Mouse (Mus musculus) brain, embryonic 18.5 days (tissue): ENCODE data around the gene Pomp.

Source experiments
- DNase-seq: peaks from one replicate; pipeline ENCODE4 v3.0.0-alpha.2; 2012; ENCODE audit warnings: low read depth, low spot score

Pomp gene

GRCm38 (mm10) chr5:147860449-147861261 is at the start of gene Pomp:
TSS of gene Pomp (plus strand) at chr5:147860461.
- DNase-seq, result peak; percentile 69

GRCm38 (mm10) chr5:147812255-147813040 is 47.8 kb upstream of the Pomp start:
- DNase-seq, result no peak

- DNase-seq, result no peak
These were observed 45.3 kb upstream of the Pomp start for GRCm38 (mm10) chr5:147814971-147815370.

- no peak for DNase-seq
These were observed 44.7 kb upstream of the Pomp start for GRCm38 (mm10) chr5:147815592-147815991.

GRCm38 (mm10) chr5:147816465-147816864 is 43.8 kb upstream of the Pomp start:
- DNase-seq, result no peak

DNA sequence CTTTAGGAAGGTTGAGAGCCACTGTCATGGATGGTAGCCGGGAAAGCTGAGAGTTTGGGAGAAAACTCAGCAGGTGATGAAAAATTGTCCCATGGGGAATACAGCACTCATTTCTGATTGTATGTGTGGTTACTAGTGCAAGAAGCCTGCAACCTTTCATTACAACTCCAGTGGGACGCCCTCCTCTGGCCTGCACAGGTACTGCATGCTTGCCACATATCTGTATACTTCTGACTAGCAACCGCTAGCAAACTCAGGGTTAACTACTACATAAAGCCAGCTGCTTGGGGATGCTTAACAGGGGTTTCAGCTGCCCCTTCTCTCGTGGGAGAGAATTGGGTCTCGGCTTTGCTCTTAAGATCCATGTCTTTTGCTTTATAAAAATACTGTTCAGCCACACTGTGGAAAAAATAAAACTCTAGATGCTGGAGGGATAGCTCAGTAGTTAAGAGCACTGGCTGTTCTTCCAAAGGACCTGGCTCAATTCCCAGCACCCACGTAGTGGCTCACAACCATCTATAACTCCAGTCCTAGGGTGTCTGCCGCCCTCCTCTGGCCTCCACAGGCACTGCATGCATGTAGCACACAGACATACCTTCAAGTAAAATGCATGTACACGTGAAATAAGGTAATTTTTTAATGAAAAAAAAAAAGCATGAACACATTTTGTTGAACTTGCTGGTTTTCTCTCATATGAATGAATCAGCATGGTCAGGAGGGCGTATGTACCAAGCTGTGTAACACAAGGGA is 42.3 kb upstream of the Pomp start:
- DNase-seq, result no peak

- DNase-seq, result no peak
These were observed 41.4 kb upstream of the Pomp start for GRCm38 (mm10) chr5:147818866-147819265.

GRCm38 (mm10) chr5:147819895-147820294 is 40.4 kb upstream of the Pomp start:
- no peak for DNase-seq

GRCm38 (mm10) chr5:147824021-147824605 is 36.1 kb upstream of the Pomp start:
- DNase-seq, result no peak

DNA sequence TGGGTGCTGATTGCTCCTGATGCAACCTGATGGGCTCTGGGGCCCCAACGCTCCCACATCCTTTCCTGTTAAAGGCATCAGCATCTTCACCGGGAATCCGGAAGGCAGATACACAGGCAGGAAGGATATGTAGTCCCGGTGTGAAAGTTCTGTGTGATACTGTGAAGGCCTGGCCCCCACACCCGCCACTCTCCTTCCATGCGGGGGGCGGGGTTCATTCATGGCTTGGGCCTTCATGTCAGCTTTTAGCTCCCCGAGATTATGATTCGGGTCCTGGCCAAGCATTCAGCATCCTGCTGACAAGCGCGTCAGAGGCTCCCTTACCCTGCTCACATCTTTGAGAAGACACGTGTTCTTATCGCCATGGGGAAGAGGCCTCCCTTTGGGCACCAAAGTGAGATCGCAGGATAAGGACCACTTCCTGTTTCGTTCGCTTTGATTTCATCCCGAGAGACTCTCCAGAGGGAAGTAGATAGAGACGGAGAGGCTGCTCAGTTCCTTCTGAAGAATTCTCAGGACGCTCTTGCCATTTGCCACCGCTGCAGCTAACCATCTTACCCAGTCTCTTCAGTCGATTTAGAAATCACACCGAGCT is 34.8 kb upstream of the Pomp start:
- no peak for DNase-seq

DNA sequence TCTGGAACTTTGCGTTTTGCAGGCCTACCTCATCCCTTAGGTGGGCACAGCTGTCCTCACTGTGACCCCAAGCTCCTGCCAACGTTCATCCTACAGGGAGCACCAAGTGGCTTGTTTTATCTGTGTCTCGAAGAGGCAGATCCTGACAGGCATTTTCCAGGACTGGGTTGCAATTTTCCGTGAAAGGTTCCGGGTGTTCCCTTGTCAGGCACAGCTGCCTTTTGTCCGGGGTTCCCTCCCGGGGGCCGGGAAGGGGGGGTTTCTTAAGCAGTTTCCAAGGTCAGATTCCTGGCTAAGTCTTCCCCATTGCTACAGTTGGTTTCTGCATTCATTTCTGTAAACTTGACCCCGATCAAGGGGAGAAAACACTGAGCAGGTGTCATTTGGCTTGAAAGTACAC is 34.2 kb upstream of the Pomp start:
- no peak for DNase-seq

- no peak for DNase-seq
These were observed 33.7 kb upstream of the Pomp start for GRCm38 (mm10) chr5:147826546-147826945.

DNA sequence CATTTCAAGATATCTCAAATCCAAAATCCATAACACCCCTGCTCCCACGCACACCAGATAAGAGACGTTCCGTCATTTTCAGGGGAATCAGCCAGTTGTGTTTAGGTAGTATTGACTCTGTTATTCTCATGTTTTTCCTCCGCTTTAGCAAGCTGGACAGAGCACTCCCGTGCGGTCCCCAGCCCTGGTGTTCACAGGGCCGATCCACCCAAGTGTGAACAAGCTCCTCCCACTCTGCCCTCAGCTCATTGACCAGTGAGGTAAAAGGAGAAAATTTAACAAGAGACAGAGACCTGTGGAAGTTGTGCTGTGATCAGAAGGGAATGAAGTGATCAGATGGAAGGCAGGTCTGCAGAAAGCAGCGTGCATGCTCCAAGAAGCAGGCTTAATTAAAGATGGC is 31.4 kb upstream of the Pomp start:
- DNase-seq, result no peak

- DNase-seq, result no peak
These were observed 27.4 kb upstream of the Pomp start for GRCm38 (mm10) chr5:147832842-147833241.

GRCm38 (mm10) chr5:147834841-147835500 is 25.3 kb upstream of the Pomp start:
- no peak for DNase-seq

DNA sequence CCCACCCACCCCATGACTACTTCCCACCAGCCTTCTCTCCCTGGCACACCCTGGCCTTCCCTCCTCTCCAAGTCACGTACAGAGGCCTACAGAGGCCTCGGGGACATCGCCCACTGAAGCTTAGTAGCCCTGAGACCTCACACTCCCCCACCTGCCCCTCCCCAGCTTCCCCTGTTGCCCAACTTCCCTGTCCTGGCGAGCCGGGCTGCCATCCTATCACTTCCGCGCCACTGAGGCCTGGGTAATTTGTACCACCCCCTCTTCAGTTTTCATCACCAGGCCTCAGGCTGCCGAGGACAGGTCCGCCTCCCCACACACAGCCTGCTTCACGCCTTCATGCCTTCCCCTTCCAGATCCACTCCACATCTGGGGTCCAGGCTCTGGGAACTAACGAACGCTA is 20.8 kb upstream of the Pomp start:
- no peak for DNase-seq

- DNase-seq, result no peak
These were observed 16.9 kb upstream of the Pomp start for GRCm38 (mm10) chr5:147843340-147843739.

GRCm38 (mm10) chr5:147845319-147845718 is 14.9 kb upstream of the Pomp start:
- DNase-seq, result no peak

GRCm38 (mm10) chr5:147847361-147847760 is 12.9 kb upstream of the Pomp start:
- no peak for DNase-seq

DNA sequence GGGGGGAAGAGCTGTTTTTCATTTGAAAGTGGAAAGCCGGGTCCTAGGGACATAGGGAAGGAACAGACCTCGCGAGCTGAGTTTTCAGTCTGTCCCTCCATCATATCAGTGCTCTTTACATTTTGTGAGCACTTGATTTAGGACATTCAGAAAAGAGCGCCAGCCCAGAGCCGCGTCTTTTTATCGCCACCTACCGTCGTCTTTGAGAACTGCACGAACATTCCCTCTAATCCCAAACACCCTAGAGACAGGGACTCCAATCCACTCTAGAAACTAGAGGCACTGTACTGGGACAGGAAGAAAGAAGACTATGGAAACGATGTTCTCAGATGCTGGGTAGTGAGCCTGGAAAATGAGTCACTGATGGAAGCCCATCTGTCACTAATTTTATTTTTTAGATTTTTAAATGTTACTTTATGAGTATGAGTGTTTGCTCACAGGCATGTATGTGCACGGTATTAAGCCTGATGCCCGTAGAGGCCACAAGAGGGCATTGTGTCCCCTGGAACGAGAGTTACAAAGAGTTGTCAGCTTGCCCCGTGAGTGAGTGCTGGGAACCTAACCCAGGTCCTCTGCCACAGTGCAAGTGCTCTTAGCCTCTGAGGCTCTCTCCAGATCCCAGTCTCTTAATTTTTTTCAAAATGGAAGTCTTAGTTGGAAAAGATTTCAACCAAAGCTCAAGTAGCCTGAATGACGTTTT is 11.9 kb upstream of the Pomp start:
- peak; percentile 37 for DNase-seq
